Mouse (Mus musculus) stomach, postnatal 0 days (tissue): ENCODE results near the gene Ccdc8. TPM values are rescaled to one million over a fixed set of nuclear protein-coding genes. Genes with fewer than 3 reads are reported as not detected.
"Not testable (repeated sequence)": the region's sequence is repeated elsewhere in the genome, so short reads cannot be mapped to it uniquely, and the experiment has no call there.

ENCODE experiments used
- ATAC-seq: fragments of 200-750 bp; cut with Nextera tagmentation; 2 replicates; pipeline ENCODE4 v1.8.0; 2017; ENCODE audit not compliant: low FRiP score, low TSS enrichment
- DNase-seq: peaks from one replicate; pipeline ENCODE4 v3.0.0-alpha.2; 2016; ENCODE audit warnings: low spot score
- H3K27ac ChIP-seq: fragments of 300-500 bp; sonication (generic); replicated peaks from 2 replicates; pipeline ENCODE4 v1.5.1; 2014; ENCODE audit warnings: mild to moderate bottlenecking, control low read depth
- H3K27me3 ChIP-seq: fragments of 300-500 bp; sonication (generic); 2 replicates; pipeline ENCODE4 v1.6.1; 2014; ENCODE audit warnings: low read length; ENCODE audit not compliant: control insufficient read depth, insufficient read depth
- H3K36me3 ChIP-seq: fragments of 300-500 bp; sonication (generic); 2 replicates; pipeline ENCODE4 v1.6.1; 2014; ENCODE audit warnings: low read length, mixed read lengths; ENCODE audit not compliant: control insufficient read depth, insufficient read depth
- H3K4me1 ChIP-seq: fragments of 300-500 bp; sonication (generic); replicated peaks from 2 replicates; pipeline ENCODE4 v1.6.1; 2014; ENCODE audit warnings: antibody characterized with exemption; ENCODE audit not compliant: control insufficient read depth, insufficient read depth
- H3K4me2 ChIP-seq: fragments of 300-500 bp; sonication (generic); replicated peaks from 2 replicates; pipeline ENCODE4 v1.6.1; 2014; ENCODE audit warnings: low read depth, mild to moderate bottlenecking, control low read depth, moderate library complexity
- H3K4me3 ChIP-seq: fragments of 300-500 bp; sonication (generic); 2 replicates; pipeline ENCODE4 v1.5.1; 2014; ENCODE audit warnings: low read depth, low read length, control low read depth
- H3K9ac ChIP-seq: fragments of 300-500 bp; sonication (generic); 2 replicates; pipeline ENCODE4 v1.6.1; 2014; ENCODE audit warnings: mild to moderate bottlenecking, low read length, control low read depth, mixed read lengths
- H3K9me3 ChIP-seq: fragments of 300-500 bp; sonication (generic); 2 replicates; pipeline ENCODE4 v1.6.1; 2016; ENCODE audit warnings: low read length; ENCODE audit not compliant: control insufficient read depth
- CTCF ChIP-seq: IDR thresholded peaks from 2 replicates; pipeline ENCODE4 v1.5.1; 2016; ENCODE audit warnings: antibody characterized with exemption, low read depth, mild to moderate bottlenecking, moderate library complexity
- EP300 ChIP-seq: optimal IDR thresholded peaks from 2 replicates; pipeline ENCODE3; 2016; ENCODE audit warnings: antibody characterized with exemption
- WGBS: fragments of 180-500 bp; shearing (Covaris S2); extraction: QIAGEN DNeasy Blood & Tissue Kit; methylation state at CpG from one replicate; pipeline ENCODE4 v1.1.7; 2014; 5-methylcytosine and 5-hydroxymethylcytosine counted together
- polyA plus RNA-seq: library from polyadenylated mRNA; unstranded; fragments of >200 nt; fragmentation: Nextera tagmentation; extraction: Ambion mirVana; gene quantifications from 2 replicates; pipeline ENCODE4 v1.2.1, GENCODE M21; 2015

Ccdc8 gene
- polyA plus RNA-seq, 1 experiment from 2014 or later, result 4.7 TPM

- 20% methylated on average over 18 of the region's 18 CpGs for WGBS
- TF ChIP-seq CTCF, result peak; percentile 87
- TF ChIP-seq EP300, result no peak
- Histone ChIP-seq H3K4me3 (no peak overlapping the region), H3K27me3 (no peaks in the 10 kb centered on the region), H3K9me3 (no peaks in the 10 kb centered on the region), H3K27ac (no peak overlapping the region), H3K36me3 (no peaks in the 10 kb centered on the region), H3K4me1 (peaks cover 8% of the 10 kb centered on the region), H3K4me2 (no peak overlapping the region), H3K9ac (no peak overlapping the region)
- ATAC-seq (peak; percentile 80), DNase-seq (peak; percentile 84)
Measured at GRCm38 (mm10) chr7:16950861-16951635, 41.5 kb upstream of the Ccdc8 start.

- H3K36me3 ChIP-seq, H3K27me3 ChIP-seq, H3K4me1 ChIP-seq, ATAC-seq, H3K4me3 ChIP-seq, H3K27ac ChIP-seq, DNase-seq, H3K9me3 ChIP-seq, H3K4me2 ChIP-seq, H3K9ac ChIP-seq: not testable (repeated sequence)
- 64% methylated on average over 2 of the region's 2 CpGs for WGBS
Measured at GRCm38 (mm10) chr7:16953776-16954175, 38.7 kb upstream of the Ccdc8 start.

GRCm38 (mm10) chr7:16955712-16956111 lies 36.8 kb upstream of the Ccdc8 start:
- Histone ChIP-seq H3K4me2 (no peak overlapping the region), H3K9me3 (no peaks in the 10 kb centered on the region), H3K36me3 (no peaks in the 10 kb centered on the region), H3K4me3 (no peak overlapping the region), H3K27ac (no peak overlapping the region), H3K9ac (no peak overlapping the region), H3K4me1 (no peaks in the 10 kb centered on the region), H3K27me3 (no peaks in the 10 kb centered on the region)
- no peak for TF ChIP-seq CTCF
- TF ChIP-seq EP300, result no peak
- ATAC-seq (no peak), DNase-seq (no peak)
- 68% methylated on average over 4 of the region's 4 CpGs for WGBS

- Histone ChIP-seq H3K4me3 (no peak overlapping the region), H3K4me1 (no peaks in the 10 kb centered on the region), H3K4me2 (no peak overlapping the region), H3K27ac (no peak overlapping the region), H3K9ac (no peak overlapping the region), H3K27me3 (no peaks in the 10 kb centered on the region), H3K9me3 (no peaks in the 10 kb centered on the region), H3K36me3 (no peaks in the 10 kb centered on the region)
- 52% methylated on average over 15 of the region's 15 CpGs for WGBS
- TF ChIP-seq EP300 (no peak), CTCF (no peak)
- ATAC-seq (no peak), DNase-seq (no peak)
Measured at GRCm38 (mm10) chr7:16956410-16957265, 35.9 kb upstream of the Ccdc8 start.

- H3K4me3 ChIP-seq, result no peak within 1 kb of the TSS
- ATAC-seq (peak; percentile 60; the same call in 1 of the 2 replicates), DNase-seq (peak; percentile 45)
- no peaks in the 10 kb centered on the region for H3K4me1 ChIP-seq
- no peak within 1 kb of the TSS for H3K4me2 ChIP-seq
- H3K36me3 ChIP-seq, result no peaks in the 10 kb centered on the region
- no peaks in the 10 kb centered on the region for H3K27me3 ChIP-seq
- H3K27ac ChIP-seq, result no peak within 1 kb of the TSS
- 27% methylated on average over 17 of the region's 17 CpGs for WGBS
- TF ChIP-seq EP300, result no peak
- TF ChIP-seq CTCF, result no peak
- no peak within 1 kb of the TSS for H3K9ac ChIP-seq
- no peaks in the 10 kb centered on the region for H3K9me3 ChIP-seq
Measured at GRCm38 (mm10) chr7:16959539-16960187, 32.8 kb upstream of the Ccdc8 start, which contains the start of gene Pnmal1. Gene Pnmal1 (plus strand): TSS chr7:16959679.
